Mouse (Mus musculus): ENCODE results near the gene Mafk. TPM values are rescaled to one million over a fixed set of nuclear protein-coding genes. Genes with fewer than 3 reads are reported as not detected.
A peak's percentile ranks its signal among the peaks of the same experiment; 100 is the strongest.

Mafk gene
- total and polyA plus RNA-seq, 3 experiments = 23.6 to 34.1 (median 33.2) TPM

GRCm38 (mm10) chr5:139754753-139755152 lies 36.6 kb upstream of the Mafk start:
- peak; percentile 33 to 66 for DNase-seq
- H3K9ac ChIP-seq (ENCODE audit: low read depth, low read length) = no peak overlapping the region
- 35% methylated on average over 12 of the region's 12 CpGs for WGBS
- H3K79me2 ChIP-seq (replicated peaks; ENCODE audit: control insufficient read depth, insufficient read depth, low read length) = no peaks in the 10 kb centered on the region
- H3K4me1 ChIP-seq (ENCODE audit: control insufficient read depth, insufficient read depth, low read length) = no peaks in the 10 kb centered on the region
- TF ChIP-seq EP300 (IDR thresholded peaks at IDR 0.05; ENCODE audit: insufficient read depth, low read depth, low read length) (no peak), CTCF (IDR thresholded peaks at IDR 0.05) (peak; percentile 89)
- no peaks in the 10 kb centered on the region for H3K27me3 ChIP-seq (ENCODE audit: control insufficient read depth, insufficient read depth, low read length)
- no peaks in the 10 kb centered on the region for H3K36me3 ChIP-seq (ENCODE audit: control insufficient read depth, insufficient read depth, low read length)
- H3K4me3 ChIP-seq = no peak overlapping the region
- no peak overlapping the region for H3K27ac ChIP-seq
- intact Hi-C loops (cut with DNase I) = no loop called here

GRCm38 (mm10) chr5:139756135-139756534 lies 35.2 kb upstream of the Mafk start:
- H3K36me3 ChIP-seq (ENCODE audit: control insufficient read depth, insufficient read depth, low read length) = no peaks in the 10 kb centered on the region
- no peak overlapping the region for H3K27ac ChIP-seq
- H3K27me3 ChIP-seq (ENCODE audit: control insufficient read depth, insufficient read depth, low read length) = no peaks in the 10 kb centered on the region
- WGBS = 73% methylated on average over 12 of the region's 12 CpGs
- intact Hi-C loops (cut with DNase I) = no loop called here
- no peak overlapping the region for H3K9ac ChIP-seq (ENCODE audit: low read depth, low read length)
- no peak for TF ChIP-seq EP300 (IDR thresholded peaks at IDR 0.05; ENCODE audit: insufficient read depth, low read depth, low read length)
- no peak for TF ChIP-seq POLR2A (IDR thresholded peaks at IDR 0.05; ENCODE audit: insufficient read depth, low read depth, low read length)
- no peak for TF ChIP-seq CTCF (IDR thresholded peaks at IDR 0.05)
- H3K4me3 ChIP-seq = no peak overlapping the region
- no peaks in the 10 kb centered on the region for H3K4me1 ChIP-seq (ENCODE audit: control insufficient read depth, insufficient read depth, low read length)
- DNase-seq = no peak
- no peaks in the 10 kb centered on the region for H3K79me2 ChIP-seq (replicated peaks; ENCODE audit: control insufficient read depth, insufficient read depth, low read length)

DNA sequence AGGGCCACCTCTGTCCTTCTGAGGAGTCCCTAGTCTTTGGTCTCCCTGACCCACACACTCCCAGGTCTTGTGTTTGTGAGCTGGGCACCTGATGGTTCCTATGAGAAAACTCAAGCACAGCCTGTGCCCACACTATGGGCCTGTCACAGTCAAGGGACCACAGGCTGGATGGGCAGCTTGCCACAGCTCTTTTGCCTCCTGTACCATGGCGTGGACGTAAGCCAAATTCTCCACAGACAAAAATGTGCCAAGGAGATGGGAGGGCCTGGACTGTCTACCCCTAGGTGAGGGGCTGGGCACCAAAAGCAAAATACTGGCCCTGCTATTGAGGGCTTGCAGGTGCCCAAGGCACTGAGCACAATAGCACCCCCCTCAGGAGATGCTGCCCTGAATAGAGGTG lies 34.7 kb upstream of the Mafk start:
- no peaks in the 10 kb centered on the region for H3K36me3 ChIP-seq (ENCODE audit: control insufficient read depth, insufficient read depth, low read length)
- 91% methylated on average over 2 of the region's 2 CpGs for WGBS

DNA sequence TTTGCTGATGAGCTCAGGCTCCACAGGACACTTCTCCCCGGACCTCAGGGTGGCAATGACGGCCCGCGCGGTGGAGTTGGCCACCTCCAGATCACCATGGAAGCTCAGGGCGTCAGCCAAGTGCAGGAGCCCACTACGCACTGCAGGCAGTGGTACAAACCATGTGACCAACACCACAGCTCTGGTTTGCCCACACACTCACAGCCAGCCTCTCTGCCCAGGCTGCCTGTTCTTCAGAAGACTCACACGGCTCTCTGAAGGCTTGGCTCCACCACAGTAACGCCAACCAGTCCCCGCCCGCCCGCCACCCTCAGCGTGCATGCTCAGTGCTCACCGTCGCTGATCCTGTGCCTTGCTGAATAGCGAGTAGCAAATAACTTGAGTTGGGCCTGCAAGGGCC lies 33.2 kb upstream of the Mafk start:
- TF ChIP-seq CTCF (IDR thresholded peaks at IDR 0.05) = no peak
- no peak for TF ChIP-seq EP300 (IDR thresholded peaks at IDR 0.05; ENCODE audit: insufficient read depth, low read depth, low read length)
- TF ChIP-seq POLR2A (IDR thresholded peaks at IDR 0.05; ENCODE audit: insufficient read depth, low read depth, low read length) = no peak
- no peak for DNase-seq
- Histone ChIP-seq H3K27me3 (ENCODE audit: control insufficient read depth, insufficient read depth, low read length) (no peaks in the 10 kb centered on the region), H3K36me3 (ENCODE audit: control insufficient read depth, insufficient read depth, low read length) (no peaks in the 10 kb centered on the region), H3K9ac (ENCODE audit: low read depth, low read length) (no peak overlapping the region), H3K79me2 (replicated peaks; ENCODE audit: control insufficient read depth, insufficient read depth, low read length) (no peaks in the 10 kb centered on the region), H3K27ac (no peak overlapping the region), H3K4me3 (no peak overlapping the region), H3K4me1 (ENCODE audit: control insufficient read depth, insufficient read depth, low read length) (no peaks in the 10 kb centered on the region)
- intact Hi-C loops (cut with DNase I) = no loop called here
- WGBS = 88% methylated on average over 16 of the region's 16 CpGs

More for the DNA sequence above, 34.7 kb upstream of the Mafk start:
- Histone ChIP-seq H3K4me3 (no peak overlapping the region), H3K9ac (ENCODE audit: low read depth, low read length) (no peak overlapping the region), H3K4me1 (ENCODE audit: control insufficient read depth, insufficient read depth, low read length) (no peaks in the 10 kb centered on the region), H3K79me2 (replicated peaks; ENCODE audit: control insufficient read depth, insufficient read depth, low read length) (no peaks in the 10 kb centered on the region), H3K27me3 (ENCODE audit: control insufficient read depth, insufficient read depth, low read length) (no peaks in the 10 kb centered on the region), H3K27ac (no peak overlapping the region)
- no peak for DNase-seq
- intact Hi-C loops (cut with DNase I) = no loop called here
- no peak for TF ChIP-seq CTCF (IDR thresholded peaks at IDR 0.05)
- TF ChIP-seq POLR2A (IDR thresholded peaks at IDR 0.05; ENCODE audit: insufficient read depth, low read depth, low read length) = no peak
- no peak for TF ChIP-seq EP300 (IDR thresholded peaks at IDR 0.05; ENCODE audit: insufficient read depth, low read depth, low read length)

- H3K9ac ChIP-seq (ENCODE audit: low read depth, low read length) = no peak overlapping the region
- H3K4me1 ChIP-seq (ENCODE audit: control insufficient read depth, insufficient read depth, low read length) = no peaks in the 10 kb centered on the region
- WGBS = 73% methylated on average over 11 of the region's 11 CpGs
- H3K36me3 ChIP-seq (ENCODE audit: control insufficient read depth, insufficient read depth, low read length) = no peaks in the 10 kb centered on the region
- peak; percentile 68 for TF ChIP-seq CTCF (IDR thresholded peaks at IDR 0.05)
- TF ChIP-seq EP300 (IDR thresholded peaks at IDR 0.05; ENCODE audit: insufficient read depth, low read depth, low read length) = no peak
- no peaks in the 10 kb centered on the region for H3K27me3 ChIP-seq (ENCODE audit: control insufficient read depth, insufficient read depth, low read length)
- intact Hi-C loops (cut with DNase I) = no loop called here
- no peaks in the 10 kb centered on the region for H3K79me2 ChIP-seq (replicated peaks; ENCODE audit: control insufficient read depth, insufficient read depth, low read length)
- no peak overlapping the region for H3K27ac ChIP-seq
- H3K4me3 ChIP-seq = no peak overlapping the region
- no peak for DNase-seq
These were observed 27.0 kb upstream of the Mafk start for GRCm38 (mm10) chr5:139764296-139764695.

- intact Hi-C loops (cut with DNase I) = no loop called here
- H3K27ac ChIP-seq = no peak overlapping the region
- no peak for TF ChIP-seq CTCF (IDR thresholded peaks at IDR 0.05)
- no peaks in the 10 kb centered on the region for H3K79me2 ChIP-seq (replicated peaks; ENCODE audit: control insufficient read depth, insufficient read depth, low read length)
- WGBS = 92% methylated on average over 8 of the region's 8 CpGs
- H3K36me3 ChIP-seq (ENCODE audit: control insufficient read depth, insufficient read depth, low read length) = no peaks in the 10 kb centered on the region
- no peak overlapping the region for H3K4me3 ChIP-seq
- no peaks in the 10 kb centered on the region for H3K4me1 ChIP-seq (ENCODE audit: control insufficient read depth, insufficient read depth, low read length)
- H3K9ac ChIP-seq (ENCODE audit: low read depth, low read length) = no peak overlapping the region
- no peaks in the 10 kb centered on the region for H3K27me3 ChIP-seq (ENCODE audit: control insufficient read depth, insufficient read depth, low read length)
- no peak for DNase-seq
These were observed 23.1 kb upstream of the Mafk start for GRCm38 (mm10) chr5:139768216-139768615.
